Mouse (Mus musculus) left cerebral cortex, adult 2 months (tissue): Measurements from ENCODE around the gene Ntm. TPM values are rescaled to one million over a fixed set of nuclear protein-coding genes. Genes with fewer than 3 reads are reported as not detected.

ENCODE experiments used
- DNase-seq, 2 experiments: peaks; one replicate each; pipeline ENCODE4 v3.0.0; 2021 to 2022; ENCODE audit warnings: low spot score in 2 of 2, mixed read lengths in 1 of 2; ENCODE audit errors: extremely low spot score in 1 of 2
- H3K27ac ChIP-seq: fragments of 200-600 bp; 2 replicates; pipeline ENCODE4 v1.8.1; 2022
- H3K4me3 ChIP-seq: fragments of 200-600 bp; 2 replicates; pipeline ENCODE4 v1.8.1; 2022
- CTCF ChIP-seq: fragments of 200-600 bp; IDR thresholded peaks from 2 replicates; pipeline ENCODE4 v1.8.1; 2022; ENCODE audit warnings: antibody characterized with exemption, mild to moderate bottlenecking, moderate library complexity
- intact Hi-C: fragments of 180-260 bp; cut with DNase I; formaldehyde crosslinking; loops from one replicate; pipeline ENCODE4 v1.15.1; 2025
- total RNA-seq, 2 experiments: library from RNA; stranded (reverse); gene quantifications; 2 replicates each; pipeline ENCODE4 v1.2.3; 2021

Gene Ntm
- total RNA-seq, 2 experiments from 2014 or later = 288 to 294 TPM

DNA sequence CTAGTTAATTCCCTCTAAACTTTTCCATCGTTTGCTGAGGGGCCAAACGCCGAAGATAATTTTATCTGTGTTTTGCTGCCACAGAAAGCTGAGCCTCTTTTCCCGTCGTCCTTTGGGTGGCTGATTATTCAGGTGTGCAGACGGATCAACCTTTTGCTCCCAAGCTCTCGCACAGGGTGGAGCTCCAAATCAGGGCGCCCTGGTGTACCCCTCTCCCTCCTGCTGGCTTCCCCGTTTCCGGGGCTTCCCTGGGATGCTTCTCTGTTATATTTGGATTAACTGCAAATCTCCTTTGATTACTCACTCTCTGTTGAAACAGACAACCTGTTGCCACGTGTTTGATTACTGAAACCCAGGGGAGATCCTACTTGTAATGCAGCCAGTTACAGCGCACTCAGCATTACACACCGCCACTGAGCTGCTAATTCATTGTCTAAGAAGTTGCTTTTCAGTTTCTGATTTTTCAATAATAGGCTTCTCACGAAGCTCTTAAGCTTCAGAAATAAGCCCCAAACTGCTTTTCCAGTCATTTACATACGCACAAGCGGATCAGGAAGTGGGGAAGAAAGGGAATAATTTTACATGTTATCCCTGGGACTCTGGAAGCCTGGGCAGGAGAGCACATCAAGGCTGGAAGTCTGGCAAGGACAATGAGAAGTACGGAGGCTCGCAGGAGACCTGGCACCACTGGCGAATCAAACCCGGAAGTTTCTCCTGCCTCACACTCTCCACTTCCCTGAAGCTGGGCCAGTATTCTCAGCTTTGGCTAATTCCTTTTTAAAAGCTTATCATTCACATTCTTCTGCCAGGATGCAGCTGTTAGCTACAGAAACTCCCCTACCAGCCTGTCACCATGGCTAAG, 19.5 kb downstream of the Ntm start:
- no peak for TF ChIP-seq CTCF
- DNase-seq = no peak
- H3K4me3 ChIP-seq = peak overlapping the region; percentile 19
- intact Hi-C loops = no loop called here
- no peak overlapping the region for H3K27ac ChIP-seq

DNA sequence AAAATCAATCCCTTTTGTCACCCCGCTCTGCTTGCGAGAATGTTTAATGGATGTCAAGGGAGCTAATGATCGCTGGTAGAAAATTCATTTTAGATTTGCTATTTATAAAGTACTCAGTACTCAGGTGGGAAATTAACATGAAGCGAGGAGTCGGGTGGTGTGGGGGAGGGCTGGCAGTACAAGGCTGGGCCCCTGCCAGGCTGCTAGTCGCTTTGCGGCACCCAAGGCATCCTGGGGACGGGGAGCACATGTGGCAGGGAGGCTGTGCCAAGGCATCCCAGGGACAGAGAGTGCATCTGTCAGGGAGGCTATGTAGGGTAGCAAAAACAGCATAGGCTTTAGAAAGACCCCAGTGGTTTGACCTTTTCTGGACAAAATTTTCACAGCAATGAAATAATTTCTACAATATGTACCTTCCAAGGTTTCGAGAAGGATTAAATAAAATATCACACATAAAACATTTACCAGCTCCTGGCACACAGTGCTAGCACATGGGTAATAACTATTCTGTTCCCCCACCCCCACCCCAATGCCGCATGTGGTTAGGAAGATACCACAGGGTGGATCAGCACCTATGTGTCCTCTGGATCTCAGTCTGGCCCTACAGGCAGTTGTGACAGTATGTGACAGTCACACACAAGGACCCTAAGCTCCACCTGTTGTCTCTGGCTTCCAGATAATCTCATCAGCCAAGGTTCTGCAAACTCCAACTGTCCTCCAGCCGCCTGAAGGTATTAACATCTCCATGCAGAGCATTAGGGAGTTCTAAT, 20.6 kb downstream of the Ntm start:
- Histone ChIP-seq H3K27ac (no peak overlapping the region), H3K4me3 (no peak overlapping the region)
- intact Hi-C loops = no loop called here
- DNase-seq = peak in 1 of 2 experiments; percentile 45
- TF ChIP-seq CTCF = no peak

DNA sequence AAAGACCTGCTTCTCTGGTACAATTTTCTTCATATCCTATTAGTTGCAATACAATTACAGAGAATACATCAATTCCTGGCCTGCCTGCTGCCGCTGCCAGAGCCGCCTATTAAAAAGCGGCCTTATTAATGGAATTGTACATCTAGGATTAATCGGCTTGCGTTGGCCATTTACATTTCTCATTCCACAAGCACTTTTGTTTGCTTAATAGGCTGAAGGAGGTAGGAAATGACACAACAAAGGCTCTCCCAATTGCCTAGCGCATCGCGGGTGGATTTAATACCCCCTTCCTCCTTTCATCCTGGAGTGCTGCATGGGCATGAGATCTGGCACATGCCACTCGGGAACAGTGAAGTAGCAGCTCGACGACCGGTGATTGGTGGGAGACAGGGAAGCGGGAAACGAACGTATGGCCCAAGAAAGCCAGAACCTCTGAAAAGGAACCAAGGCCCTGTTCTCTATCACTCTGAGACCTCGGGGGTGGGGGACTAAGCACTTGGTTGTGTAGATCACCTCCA, 23.4 kb downstream of the Ntm start:
- H3K4me3 ChIP-seq = no peak overlapping the region
- TF ChIP-seq CTCF = no peak
- no peak for DNase-seq
- H3K27ac ChIP-seq = no peak overlapping the region
- intact Hi-C loops = no loop called here

DNA sequence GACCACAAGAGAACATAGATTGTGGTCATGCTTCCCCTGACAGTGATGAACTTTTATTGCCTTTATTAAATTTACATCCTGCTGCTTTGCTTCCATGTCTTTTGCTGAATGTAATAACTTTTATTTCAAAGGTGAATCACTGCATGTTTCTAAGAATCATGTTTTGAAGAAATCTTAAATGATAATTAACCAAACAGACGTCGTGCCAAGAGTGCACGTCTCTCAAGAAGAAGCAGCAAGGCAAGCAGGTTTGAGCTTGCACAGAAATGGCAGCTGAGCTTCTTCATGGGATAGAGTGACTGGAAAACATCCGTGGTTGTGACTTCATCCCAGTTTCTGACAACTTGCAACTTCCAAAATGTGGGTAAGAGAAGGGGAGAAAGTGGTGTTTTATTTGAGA, 34.1 kb downstream of the Ntm start:
- Histone ChIP-seq H3K27ac (no peak overlapping the region), H3K4me3 (no peak overlapping the region)
- no peak for DNase-seq
- intact Hi-C loops = no loop called here
- no peak for TF ChIP-seq CTCF

DNA sequence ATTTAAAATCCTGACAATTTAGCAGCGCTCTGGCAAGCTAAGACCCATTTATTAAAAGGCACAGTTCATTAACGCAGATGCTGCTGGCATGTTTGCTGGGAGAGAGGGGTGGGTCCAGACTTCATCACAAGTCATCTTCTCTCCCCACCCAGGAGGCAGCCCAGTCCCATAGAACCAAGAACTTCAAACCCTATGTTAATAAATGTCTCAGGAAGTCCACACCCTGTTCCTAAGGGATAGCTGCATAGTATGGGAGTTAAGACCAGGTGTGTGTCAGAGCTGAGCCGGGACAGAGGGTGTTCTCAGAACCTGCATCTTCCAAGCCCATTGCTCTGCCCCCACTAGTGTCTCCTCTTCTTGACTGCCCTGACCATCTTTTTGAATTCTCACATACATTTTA, 37.6 kb downstream of the Ntm start:
- DNase-seq = no peak
- intact Hi-C loops = no loop called here
- Histone ChIP-seq H3K4me3 (no peak overlapping the region), H3K27ac (no peak overlapping the region)
- no peak for TF ChIP-seq CTCF

DNA sequence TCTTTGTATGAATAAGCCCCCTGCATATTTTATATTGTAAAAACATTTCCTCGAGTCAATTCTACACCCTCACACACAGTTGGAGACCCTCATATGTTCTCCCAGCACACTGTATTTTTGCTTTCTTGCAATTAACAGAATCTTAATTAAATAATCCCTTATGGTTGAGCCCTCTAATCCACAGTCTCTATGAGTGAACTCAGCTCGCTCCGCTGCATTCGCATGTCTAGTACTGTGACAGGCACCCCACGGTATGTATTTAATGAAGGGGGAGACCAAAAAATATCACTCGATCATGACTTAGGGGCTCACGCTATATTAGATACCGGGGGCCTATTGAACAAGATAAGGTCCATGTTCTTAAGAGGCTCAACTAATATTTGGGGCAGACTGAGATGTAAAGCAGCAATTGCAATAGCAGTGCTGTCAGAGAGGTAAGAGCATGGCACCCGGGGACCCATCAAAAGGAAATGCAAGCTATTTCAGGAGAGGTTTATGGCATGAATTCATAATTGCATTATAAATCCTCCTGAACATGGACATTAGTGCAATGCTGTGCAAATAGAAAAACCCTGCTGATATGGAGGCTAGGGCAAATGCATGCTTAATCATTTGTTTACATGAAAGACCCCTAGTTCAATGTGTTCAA, 64.4 kb downstream of the Ntm start:
- Histone ChIP-seq H3K4me3 (no peak overlapping the region), H3K27ac (no peak overlapping the region)
- intact Hi-C loops = no loop called here
- no peak for TF ChIP-seq CTCF
- DNase-seq = no peak

DNA sequence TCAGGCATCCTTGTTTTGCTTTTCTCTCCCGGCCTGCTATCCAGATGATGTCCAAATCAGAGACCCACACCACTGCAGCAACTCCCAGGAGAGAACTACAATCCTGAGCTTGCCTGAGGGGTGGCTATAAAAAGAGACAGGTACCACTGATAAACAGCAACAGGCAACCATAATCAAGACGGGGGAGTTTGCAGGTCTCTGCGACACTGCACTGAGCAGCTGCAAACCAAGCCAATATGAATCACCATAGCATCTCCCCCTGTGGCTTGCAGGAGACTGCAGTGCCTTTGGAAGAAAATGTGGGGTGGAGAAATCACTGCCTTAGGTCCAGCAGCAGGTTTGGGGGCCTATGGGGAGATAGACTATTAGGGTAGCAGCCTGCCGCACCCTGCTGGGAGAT, 65.5 kb downstream of the Ntm start:
- no peak for DNase-seq
- H3K27ac ChIP-seq = no peak overlapping the region
- no peak for TF ChIP-seq CTCF
- intact Hi-C loops = no loop called here
- H3K4me3 ChIP-seq = no peak overlapping the region

DNA sequence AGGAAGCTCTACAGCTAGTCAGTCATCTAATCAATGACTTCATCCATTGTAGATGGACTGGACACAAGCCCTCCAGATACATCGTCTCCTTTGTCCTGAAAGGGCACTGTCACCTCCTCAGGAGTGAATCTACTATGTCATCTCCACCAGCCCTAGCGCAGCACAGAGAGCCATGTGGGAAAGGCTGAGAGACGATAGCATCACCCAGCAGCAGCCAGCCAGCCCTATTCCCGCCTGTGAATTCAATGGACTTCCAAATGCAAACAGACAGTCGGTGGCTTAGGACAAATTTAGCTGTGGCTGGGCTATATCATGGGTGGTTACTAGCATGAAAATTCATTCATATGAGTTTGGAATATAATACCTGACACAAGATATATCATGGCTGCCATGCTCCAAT, 70.1 kb downstream of the Ntm start:
- H3K4me3 ChIP-seq = no peak overlapping the region
- intact Hi-C loops = no loop called here
- DNase-seq = no peak
- H3K27ac ChIP-seq = no peak overlapping the region
- TF ChIP-seq CTCF = no peak

DNA sequence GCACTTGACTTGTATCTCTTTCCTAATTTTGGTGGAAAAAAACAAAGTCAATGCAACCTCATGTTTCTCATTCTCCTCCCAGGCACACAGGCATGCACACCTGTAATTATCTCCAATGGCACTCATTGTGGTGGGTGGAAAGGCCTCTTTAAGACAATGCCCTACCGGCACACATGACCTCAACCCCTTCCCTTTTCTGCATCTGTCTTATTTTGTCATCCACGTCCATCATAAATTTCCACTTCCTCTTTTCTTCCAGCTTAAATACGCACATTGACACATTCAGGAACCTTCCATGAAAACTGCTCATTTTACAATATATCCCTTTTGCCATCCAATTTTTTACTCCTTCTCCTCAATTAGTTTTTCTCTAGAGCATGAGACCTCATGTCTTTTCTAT, 74.2 kb downstream of the Ntm start:
- DNase-seq = no peak
- H3K27ac ChIP-seq = no peak overlapping the region
- intact Hi-C loops = no loop called here
- TF ChIP-seq CTCF = no peak
- no peak overlapping the region for H3K4me3 ChIP-seq

DNA sequence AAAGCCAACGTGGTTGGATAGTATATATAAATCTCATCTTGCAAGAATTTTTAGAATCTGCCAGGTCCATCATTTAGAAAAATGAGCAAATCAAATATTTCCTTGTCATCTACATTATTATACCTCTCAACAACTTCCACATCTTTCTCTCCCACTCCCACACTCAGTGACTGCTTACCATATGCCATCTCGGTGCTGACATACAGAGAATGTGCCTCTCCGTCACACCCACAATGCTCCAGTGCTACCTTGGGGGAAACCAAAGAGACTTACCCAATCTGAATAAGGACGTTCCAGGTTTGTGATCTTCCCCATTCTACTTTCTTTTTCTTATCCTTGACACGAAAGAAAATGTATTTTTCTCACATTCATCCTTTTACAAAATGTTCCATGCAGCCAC, 75.0 kb downstream of the Ntm start:
- TF ChIP-seq CTCF = no peak
- DNase-seq = no peak
- no peak overlapping the region for H3K27ac ChIP-seq
- no peak overlapping the region for H3K4me3 ChIP-seq
- intact Hi-C loops = no loop called here

DNA sequence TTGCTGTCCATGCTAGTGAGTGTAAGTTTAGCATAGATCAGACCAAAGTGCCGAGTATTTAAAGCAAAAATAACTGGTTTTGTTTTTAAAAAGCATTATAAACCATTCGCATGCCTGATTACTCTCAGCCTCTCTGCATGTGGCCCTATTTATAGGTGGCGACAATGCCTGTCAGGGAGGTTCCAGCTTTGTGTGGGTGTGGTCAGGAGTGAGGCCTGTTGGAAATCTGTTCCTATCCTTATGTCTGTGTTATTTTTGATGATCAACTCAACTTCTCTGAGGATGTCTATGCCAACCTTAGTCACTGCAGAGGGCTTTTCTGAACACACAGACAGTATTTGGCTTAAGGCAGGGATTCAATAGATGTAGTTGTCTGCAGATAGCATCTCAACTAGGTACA, 78.9 kb downstream of the Ntm start:
- TF ChIP-seq CTCF = no peak
- no peak for DNase-seq
- Histone ChIP-seq H3K4me3 (no peak overlapping the region), H3K27ac (no peak overlapping the region)
- intact Hi-C loops = loop anchor here (5.0 kb wide), 2 partner anchors 78 to 132 kb away; partner anchors contain the start of gene Ntm

DNA sequence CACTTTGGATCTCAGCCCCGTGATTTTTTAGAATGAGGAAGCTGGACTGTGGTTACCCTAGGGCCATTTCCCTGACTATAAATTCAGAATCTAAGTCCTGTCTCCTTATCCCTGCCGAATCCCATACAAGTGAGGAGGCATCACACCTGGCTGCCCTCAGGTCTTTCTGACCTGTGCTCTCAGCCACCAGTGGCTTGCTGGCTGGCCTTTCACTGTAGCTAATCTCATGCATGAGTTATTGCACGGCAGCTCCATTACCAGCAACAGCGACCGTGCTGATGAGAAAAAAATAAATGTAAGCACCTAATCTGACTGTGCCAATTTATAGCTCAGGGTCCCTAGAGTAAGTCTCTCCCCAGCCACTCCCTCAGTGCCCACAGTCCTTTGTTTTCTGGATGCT, 81.3 kb downstream of the Ntm start:
- H3K27ac ChIP-seq = no peak overlapping the region
- no peak for DNase-seq
- intact Hi-C loops = loop anchor here (5.0 kb wide), 2 partner anchors 81 to 129 kb away; partner anchors contain the start of gene Ntm
- no peak for TF ChIP-seq CTCF
- no peak overlapping the region for H3K4me3 ChIP-seq
